Mouse (Mus musculus) macrophage (primary cell): Measurements from ENCODE around the gene Rftn1. TPM values are rescaled to one million over a fixed set of nuclear protein-coding genes. Genes with fewer than 3 reads are reported as not detected.

Source experiments
- H3K27ac ChIP-seq: fragments of 350-480 bp; formaldehyde crosslinking; 2 replicates; pipeline ENCODE4 v1.9.0; 2021
- H3K36me3 ChIP-seq: fragments of 350-480 bp; formaldehyde crosslinking; 2 replicates; pipeline ENCODE4 v1.9.0; 2021; ENCODE audit errors: inconsistent target
- H3K4me3 ChIP-seq: fragments of 350-480 bp; formaldehyde crosslinking; 2 replicates; pipeline ENCODE4 v1.9.0; 2021; ENCODE audit errors: inconsistent target
- H3K79me2 ChIP-seq: fragments of 350-480 bp; formaldehyde crosslinking; 2 replicates; pipeline ENCODE4 v1.9.0; 2021; ENCODE audit errors: inconsistent target
- WGBS: methylation state at CpG from one replicate; pipeline ENCODE4 v1.1.7; 2026; ENCODE audit warnings: inconsistent platforms; ENCODE audit not compliant: missing documents; 5-methylcytosine and 5-hydroxymethylcytosine counted together
- polyA plus RNA-seq: library from polyadenylated mRNA; stranded (reverse); fragments of 250-400 nt; gene quantifications from 3 replicates; pipeline ENCODE4 v1.2.4, GENCODE M21; 2018; ENCODE audit warnings: inconsistent platforms

The Rftn1 gene
- polyA plus RNA-seq, 1 experiment from 2014 or later = 50.8 TPM

DNA sequence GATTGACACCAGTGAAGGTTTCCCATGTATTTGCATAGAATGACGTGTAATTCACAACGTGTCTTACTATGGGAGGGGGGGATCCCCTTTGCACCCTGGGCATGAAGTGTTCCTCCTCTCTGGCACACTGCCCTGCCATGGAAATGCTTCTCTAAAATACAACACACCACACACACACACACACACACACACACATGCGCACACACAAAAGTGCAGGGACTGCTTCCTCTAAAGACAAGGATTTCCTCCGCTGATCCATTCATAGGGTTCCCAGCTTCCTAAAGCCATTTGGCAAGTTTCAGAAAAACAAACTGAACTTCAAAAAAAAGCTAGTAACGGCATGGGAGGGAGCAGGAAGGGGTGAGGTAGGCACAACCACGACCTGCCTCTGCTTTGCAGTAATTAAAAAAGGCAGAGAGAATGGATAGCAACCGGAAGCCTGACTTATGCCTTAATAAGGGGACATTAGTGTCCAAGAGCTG, 20.5 kb downstream of the Rftn1 start:
- Histone ChIP-seq H3K79me2 (peaks cover 78% of the 10 kb centered on the region), H3K36me3 (peaks cover 40% of the 10 kb centered on the region), H3K27ac (peak overlapping the region; percentile 41), H3K4me3 (no peak overlapping the region)
- WGBS = 23% methylated on average over 7 of the region's 7 CpGs

DNA sequence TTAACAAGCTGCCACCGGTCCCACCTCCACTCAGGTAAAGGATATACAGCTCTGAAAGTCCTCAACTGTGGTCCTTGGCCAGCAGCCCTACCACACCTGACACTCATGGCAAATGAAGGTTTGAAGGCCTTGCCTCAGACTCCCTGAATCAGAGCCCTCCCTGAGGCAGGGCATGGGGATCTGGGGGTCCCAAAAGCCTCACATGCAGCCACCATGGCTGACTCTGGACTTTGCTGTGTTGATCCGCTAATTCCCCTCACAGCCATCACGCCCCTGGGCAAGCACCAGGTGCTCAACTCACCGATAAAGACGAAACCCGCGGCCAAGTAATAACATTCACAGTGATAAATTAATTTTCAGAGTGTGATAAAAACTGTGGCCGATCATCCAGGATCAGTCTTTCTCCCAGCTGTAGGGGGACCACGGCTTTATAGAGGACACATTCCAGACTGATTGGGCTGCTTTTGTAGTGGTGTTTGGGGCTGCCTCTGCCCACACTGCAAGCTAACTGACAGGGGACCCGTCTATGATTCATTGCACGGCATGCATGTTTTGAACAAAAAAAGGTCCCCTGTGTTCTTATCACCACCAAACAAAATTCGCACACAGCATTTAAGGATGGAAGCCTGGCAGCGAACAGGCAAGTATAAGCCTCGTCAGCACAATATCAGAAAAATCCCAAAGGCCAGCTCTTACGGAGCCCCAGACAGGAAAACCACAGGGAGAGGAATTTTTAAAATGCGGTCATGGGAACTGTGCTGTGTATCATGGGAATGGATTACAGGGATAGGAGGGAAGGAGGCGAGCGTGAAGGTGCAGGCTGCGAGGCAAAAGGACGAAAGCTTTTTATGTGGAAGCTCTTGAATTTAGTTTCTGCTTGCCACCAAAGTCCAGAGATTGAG, 29.3 kb downstream of the Rftn1 start:
- Histone ChIP-seq H3K36me3 (peaks cover 35% of the 10 kb centered on the region), H3K27ac (no peak overlapping the region), H3K79me2 (peaks cover 74% of the 10 kb centered on the region), H3K4me3 (no peak overlapping the region)
- WGBS = 93% methylated on average over 18 of the region's 20 CpGs

DNA sequence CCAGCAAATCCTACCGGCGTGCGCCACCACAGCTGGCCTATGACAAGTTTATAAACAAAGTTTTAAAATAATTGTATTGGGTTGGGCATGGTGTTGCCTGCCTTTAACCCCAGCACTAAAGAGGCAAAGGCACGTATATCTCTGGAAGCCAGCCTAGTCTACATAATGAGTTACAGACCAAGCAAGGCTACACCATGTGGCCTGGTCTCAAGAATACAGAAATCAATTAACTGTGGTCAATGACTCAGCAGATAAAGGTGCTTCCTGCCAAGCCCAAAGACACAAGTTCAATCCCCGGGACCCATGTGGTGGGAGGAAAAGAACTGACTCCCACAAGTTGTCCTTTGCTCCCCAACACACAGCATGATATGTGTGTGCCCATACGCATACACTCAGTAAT, 30.1 kb downstream of the Rftn1 start:
- Histone ChIP-seq H3K79me2 (peaks cover 82% of the 10 kb centered on the region), H3K4me3 (no peak overlapping the region), H3K36me3 (peaks cover 27% of the 10 kb centered on the region), H3K27ac (no peak overlapping the region)
- WGBS = 87% methylated on average over 6 of the region's 6 CpGs

DNA sequence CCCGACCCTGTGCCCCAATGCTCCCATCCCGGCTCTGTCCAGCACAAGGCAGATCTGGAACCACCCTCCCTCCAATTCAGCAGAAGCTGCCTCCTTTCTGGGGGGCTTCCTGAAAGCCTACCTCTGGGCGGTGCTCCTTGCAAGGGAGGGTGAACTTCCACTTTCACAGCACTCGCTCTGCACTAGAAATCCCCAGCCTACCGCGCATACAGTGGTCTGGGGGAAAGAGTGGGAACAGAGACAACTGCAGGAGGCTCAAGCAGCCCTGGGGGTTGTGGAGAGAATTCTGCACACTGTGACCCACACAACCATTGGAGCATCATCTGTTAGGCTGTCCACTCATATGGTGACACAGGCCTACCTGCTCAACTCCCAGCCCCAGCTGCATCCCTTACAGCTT, 30.7 kb downstream of the Rftn1 start:
- Histone ChIP-seq H3K36me3 (peaks cover 22% of the 10 kb centered on the region), H3K79me2 (peaks cover 86% of the 10 kb centered on the region), H3K27ac (no peak overlapping the region), H3K4me3 (no peak overlapping the region)
- WGBS = 55% methylated on average over 6 of the region's 6 CpGs

DNA sequence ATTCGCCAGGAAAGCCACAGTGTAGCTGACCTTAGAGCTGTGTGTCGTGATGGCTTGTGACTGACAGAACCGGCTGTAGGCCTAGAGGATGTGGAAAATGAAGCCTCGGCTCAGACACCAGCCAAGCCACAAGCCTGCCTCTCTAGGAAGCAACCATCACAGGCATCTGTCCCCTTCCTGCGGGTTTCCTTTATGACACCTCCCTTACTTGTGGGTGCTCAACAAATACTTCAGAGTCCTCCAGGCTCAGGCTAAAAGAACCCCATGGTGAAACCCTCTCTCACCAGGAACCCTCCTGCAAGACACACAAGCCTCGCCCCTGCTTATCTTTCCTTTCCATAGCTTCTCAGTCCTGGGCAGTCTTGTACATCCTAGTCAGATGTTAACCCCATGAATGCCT, 31.9 kb downstream of the Rftn1 start:
- no peak overlapping the region for H3K4me3 ChIP-seq
- peaks cover 80% of the 10 kb centered on the region for H3K79me2 ChIP-seq
- peak overlapping the region; percentile 72 for H3K27ac ChIP-seq
- peaks cover 10% of the 10 kb centered on the region for H3K36me3 ChIP-seq
- 28% methylated on average over 6 of the region's 6 CpGs for WGBS

DNA sequence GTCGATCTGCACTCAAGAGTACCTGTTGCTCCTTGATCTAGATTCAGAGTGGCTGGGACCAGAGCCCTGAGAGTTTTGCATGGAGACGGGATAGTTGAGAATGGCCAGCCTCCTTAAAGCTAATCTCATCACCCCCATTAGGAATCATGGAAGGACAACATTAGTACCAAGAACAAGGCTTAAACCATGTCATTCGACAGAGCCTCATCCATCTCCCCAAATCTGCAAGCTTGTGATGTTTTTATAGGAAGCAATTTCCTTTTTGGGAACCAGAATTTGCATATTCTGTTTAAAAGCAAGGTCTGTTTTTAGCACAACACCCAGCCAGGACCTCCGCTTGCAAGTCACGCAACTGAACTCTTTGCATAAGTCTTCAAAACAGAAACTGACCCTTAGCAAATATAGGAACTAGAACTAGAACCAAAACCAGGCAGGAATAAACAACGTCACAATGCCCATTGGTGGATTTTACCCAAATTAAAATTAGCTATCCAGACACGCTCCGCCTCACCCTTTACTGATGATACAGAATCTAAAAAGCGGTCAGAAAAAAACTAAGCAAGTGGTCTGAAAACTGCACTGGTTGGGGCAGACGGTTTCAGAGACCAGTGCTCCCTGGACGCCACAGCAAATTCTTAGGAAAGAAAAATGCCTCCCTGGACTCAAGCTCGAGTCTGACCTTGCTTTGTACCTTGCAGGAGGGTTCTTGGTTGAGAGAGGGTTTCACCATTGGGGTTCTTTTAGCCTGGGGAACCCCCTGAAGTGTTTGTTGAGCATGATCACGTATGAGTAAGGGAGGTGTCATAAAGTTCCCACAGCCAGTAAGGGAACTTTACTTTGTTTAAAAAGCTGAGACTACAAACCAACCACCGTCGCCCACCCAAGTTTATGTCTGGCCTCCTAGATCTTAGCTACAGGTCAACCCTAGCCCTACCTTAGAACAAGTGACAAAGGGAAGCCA, 33.0 kb downstream of the Rftn1 start:
- WGBS = 48% methylated on average over 15 of the region's 15 CpGs
- Histone ChIP-seq H3K79me2 (peaks cover 80% of the 10 kb centered on the region), H3K36me3 (peaks cover 13% of the 10 kb centered on the region; the same call in 1 of the 2 replicates), H3K27ac (peak overlapping the region; percentile 72), H3K4me3 (no peak overlapping the region)

DNA sequence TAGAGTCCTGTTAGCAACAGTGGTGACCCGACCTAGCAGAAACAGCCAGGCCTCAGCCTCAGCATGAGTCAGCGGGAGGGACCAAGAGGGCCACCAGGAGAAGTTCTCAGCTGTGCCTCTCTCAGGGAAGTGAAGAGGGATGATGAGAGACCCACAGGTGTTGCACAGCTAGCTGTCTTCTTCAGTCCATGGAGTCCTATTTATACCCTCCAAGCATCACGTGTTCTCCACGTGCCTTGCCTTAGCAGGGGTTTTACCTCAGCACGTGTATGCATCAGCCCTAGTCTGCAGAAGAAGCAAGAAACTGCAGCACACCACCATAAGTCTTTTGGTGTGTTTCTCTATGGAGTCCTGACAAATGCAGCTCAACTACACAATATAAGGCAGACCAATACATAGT, 38.4 kb downstream of the Rftn1 start:
- Histone ChIP-seq H3K27ac (no peak overlapping the region), H3K36me3 (peaks cover 34% of the 10 kb centered on the region; the same call in 1 of the 2 replicates), H3K4me3 (no peak overlapping the region), H3K79me2 (peaks cover 93% of the 10 kb centered on the region)
- 92% methylated on average over 5 of the region's 5 CpGs for WGBS

DNA sequence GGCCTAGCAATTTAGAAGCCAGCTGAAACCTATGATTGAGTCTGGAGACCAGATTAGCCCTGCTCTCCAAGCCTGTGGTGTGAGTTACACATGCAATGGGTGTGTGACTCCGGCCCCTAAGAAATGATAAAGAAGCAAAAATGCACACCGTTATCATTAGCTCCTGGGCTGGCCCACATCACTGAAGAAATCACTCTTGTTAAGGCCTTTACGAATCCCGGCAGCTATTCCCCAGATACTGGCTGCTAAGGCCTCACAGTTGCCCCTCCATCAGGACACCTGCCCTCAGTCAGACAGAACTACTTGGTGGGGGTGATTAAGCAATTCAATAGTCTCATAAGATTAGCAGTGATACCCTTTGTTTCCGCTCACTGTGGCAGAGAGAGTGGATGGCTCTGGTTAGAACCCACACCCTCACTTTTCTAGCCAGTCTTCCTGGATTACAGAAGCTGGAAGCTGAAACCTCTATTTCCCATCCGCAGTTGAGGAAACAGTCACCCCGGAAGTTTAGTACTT, 39.2 kb downstream of the Rftn1 start:
- peaks cover 93% of the 10 kb centered on the region for H3K79me2 ChIP-seq
- no peak overlapping the region for H3K4me3 ChIP-seq
- 95% methylated on average over 7 of the region's 7 CpGs for WGBS
- H3K27ac ChIP-seq = no peak overlapping the region
- peaks cover 41% of the 10 kb centered on the region for H3K36me3 ChIP-seq

DNA sequence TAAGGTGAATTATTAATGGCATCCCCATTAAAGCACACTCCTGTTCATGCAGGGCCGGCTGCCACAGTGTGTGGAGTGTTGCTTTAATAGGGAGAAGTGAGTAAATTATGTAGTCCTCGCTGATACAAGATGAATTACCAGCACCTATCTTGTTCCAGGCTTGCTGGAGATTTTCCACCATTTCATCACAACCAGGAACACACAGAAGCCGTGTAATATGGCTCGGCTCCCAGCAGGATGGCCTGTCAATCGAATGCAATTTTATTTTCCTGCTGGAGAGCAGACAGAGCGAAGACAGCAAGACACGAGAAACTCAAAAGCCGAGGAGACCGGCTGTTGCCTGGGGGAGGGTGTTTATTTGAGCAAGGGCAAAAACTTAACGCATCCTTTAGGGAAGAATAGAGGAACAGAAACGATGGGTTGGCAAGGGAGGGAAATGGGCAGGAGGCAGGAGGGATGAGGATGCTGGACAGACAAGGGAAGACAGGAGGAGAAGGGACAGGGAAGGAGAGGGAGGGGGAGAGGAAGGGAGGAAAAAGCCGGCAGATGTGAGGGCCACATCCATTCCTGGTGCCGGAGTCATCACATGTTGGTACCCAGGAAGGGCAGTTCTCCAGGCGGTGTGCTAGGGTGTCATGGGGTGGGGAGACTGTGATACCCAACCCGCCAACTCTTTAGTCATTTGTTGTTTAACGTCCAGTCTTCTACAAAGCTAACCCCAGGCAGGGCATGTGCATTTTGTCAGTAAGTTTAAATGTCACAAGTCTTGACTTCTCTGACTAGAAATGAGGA, 39.9 kb downstream of the Rftn1 start:
- Histone ChIP-seq H3K4me3 (no peak overlapping the region), H3K36me3 (peaks cover 48% of the 10 kb centered on the region), H3K27ac (no peak overlapping the region), H3K79me2 (peaks cover 93% of the 10 kb centered on the region)
- WGBS = 86% methylated on average over 15 of the region's 16 CpGs

DNA sequence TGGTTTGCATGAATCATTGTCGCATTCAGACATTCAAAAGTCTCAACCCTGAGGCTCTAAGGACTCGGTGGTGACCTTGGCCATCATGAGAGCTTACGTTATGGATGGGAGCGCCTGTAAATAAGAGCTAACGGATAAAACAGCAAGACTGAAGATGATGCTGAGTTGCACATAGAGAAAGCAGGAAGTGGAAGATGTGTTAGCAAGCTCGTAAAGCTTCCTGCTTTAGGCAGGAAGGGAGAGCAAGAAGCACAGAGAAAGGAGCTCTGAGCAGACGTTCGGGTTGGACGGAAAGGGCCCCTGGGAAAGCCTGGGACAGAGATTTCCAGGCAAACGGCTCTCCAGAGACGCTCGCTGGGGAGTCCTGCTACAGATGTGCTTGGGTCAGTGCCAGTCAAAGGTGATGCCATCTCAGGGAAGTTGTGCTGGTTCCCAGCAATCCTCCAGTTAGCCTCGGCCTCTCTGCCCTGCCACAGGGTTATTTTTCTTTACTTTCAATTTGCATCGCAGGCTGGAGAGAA, 40.7 kb downstream of the Rftn1 start:
- WGBS = 76% methylated on average over 14 of the region's 14 CpGs
- no peak overlapping the region for H3K4me3 ChIP-seq
- H3K36me3 ChIP-seq = peaks cover 57% of the 10 kb centered on the region
- H3K79me2 ChIP-seq = peaks cover 93% of the 10 kb centered on the region
- no peak overlapping the region for H3K27ac ChIP-seq

DNA sequence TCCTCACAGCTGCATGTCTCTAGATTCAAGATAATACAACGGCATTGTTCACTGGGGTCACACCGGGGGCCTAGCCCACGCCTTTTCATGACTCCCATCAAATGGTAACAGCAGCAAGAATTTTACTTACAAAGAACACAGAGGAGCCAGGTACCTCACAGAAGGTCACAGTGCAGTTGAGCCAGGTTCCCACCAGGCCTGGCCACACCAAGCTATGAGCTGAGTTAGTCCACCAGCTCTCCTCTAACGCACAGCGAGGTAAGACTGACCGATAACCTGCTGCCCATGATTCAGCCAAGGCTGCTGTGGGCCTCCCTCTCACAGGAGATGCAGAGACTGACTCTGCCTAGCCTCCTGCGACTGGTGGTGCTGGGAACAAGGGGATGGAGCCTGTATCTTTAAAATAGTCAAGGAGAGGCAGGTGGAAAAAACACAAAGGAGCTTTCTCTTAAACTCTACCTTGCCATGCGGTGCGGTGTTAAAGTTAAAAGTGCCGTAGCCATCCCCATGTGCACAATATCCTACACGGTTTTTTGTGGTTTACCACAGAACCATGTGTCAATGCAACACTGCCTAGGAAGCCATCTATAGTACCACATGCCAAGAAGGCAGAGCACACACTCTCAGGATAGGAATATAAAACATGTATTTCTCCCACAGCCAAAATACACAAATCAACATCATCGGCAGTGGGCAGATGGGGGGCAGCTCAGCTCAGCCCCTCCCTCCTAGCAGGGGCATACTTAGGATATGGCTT, 42.5 kb downstream of the Rftn1 start:
- Histone ChIP-seq H3K36me3 (peaks cover 67% of the 10 kb centered on the region), H3K27ac (no peak overlapping the region), H3K79me2 (peaks cover 100% of the 10 kb centered on the region), H3K4me3 (no peak overlapping the region)
- 67% methylated on average over 12 of the region's 12 CpGs for WGBS

DNA sequence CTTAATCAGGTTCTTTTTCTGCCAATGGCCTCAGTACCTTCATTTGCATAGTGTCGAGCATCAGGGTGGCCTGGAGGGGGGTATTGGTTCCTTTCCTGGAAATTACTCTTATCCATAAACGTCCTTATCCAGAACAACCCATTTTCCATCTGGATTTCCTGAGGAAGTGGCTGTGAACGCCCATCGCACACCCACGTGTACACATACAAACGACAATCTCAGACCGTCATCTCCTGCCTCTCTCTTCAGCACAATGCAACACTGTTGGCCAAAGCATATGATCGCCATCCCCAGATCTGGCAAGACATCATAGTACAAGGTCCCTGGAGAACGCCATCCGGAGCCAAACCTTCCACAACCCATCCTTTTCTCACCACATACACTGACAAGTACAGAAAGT, 47.1 kb downstream of the Rftn1 start:
- peaks cover 50% of the 10 kb centered on the region for H3K36me3 ChIP-seq
- H3K27ac ChIP-seq = no peak overlapping the region
- H3K79me2 ChIP-seq = peaks cover 100% of the 10 kb centered on the region; the same call in 1 of the 2 replicates
- WGBS = 91% methylated on average over 10 of the region's 10 CpGs
- H3K4me3 ChIP-seq = no peak overlapping the region

DNA sequence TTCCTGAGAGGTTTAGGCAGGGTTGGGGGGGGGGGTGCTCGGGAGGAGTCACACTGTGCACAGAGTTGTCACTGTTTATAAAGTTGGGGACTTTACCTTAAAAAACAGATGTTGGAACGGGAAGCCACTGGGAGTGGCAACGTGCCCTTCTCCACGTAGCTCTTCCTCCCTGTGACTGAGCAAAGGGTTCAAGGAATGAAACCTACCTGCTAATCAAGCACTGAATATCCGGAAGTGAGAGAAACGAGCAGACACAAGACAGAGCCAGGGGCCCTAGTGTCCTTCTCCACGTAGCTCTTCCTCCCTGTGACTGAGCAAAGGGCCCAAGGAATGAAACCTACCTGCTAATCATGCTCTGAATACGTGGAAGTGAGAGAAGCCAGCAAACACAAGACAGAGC, 47.9 kb downstream of the Rftn1 start:
- no peak overlapping the region for H3K4me3 ChIP-seq
- 81% methylated on average over 8 of the region's 8 CpGs for WGBS
- no peak overlapping the region for H3K27ac ChIP-seq
- peaks cover 48% of the 10 kb centered on the region for H3K36me3 ChIP-seq
- peaks cover 100% of the 10 kb centered on the region; the same call in 1 of the 2 replicates for H3K79me2 ChIP-seq
